17 mouse cellular contexts compared by ENCODE assay signal in the genomic region with DNA sequence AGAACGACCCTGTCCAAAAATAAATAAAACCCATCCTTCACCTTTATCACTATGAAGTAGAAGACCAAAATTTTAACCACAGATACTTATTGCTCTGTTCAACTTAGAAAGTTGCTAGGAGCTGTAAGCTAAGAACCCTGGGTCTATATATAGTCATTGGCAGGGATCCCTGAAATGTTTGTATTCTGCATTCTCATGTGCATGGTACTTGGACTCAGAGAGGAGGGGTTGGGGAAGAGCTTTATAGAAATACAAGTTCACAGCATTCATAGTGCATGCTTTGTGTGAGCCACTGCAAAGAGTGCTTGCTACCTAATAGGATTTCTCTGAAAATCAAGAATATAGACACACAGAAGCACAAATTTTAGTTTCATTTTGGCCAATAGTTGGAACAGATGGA. TPM values are rescaled to one million over a fixed set of nuclear protein-coding genes. Genes with fewer than 3 reads are reported as not detected.
DNase-seq lines count a peak whose midpoint lies in the region; ATAC-seq and TF ChIP-seq lines count a peak whose summit lies in the region.
"Had no signal": no experiment of that assay in that cellular context is flagged by ENCODE, and none has a peak within 500 bp of the region (broad histone marks: within the 10 kb centered on the region; RNA-seq: fewer than 3 reads in every experiment).

No protein-coding gene starts in this region.

- H3K9ac ChIP-seq in lung, postnatal 0 days (replicated peaks; ENCODE audit: low read depth): no peak overlapping the region
- no peak overlapping the region for H3K9ac ChIP-seq in heart, embryonic 13.5 days
- H3K9ac ChIP-seq: embryonic facial prominence, embryonic 13.5 days; hindbrain, embryonic 15.5 days; limb, embryonic 15.5 days; midbrain, embryonic 12.5 days had no signal

- ATAC-seq in lung, postnatal 0 days: no peak
- no peak; the same call in 1 of the 2 replicates for ATAC-seq in heart, embryonic 13.5 days (ENCODE audit: extremely low read depth, insufficient number of reproducible peaks, low FRiP score, low TSS enrichment)
- ATAC-seq in activated CD4-positive, CD25-positive, alpha-beta regulatory T cell, adult 4 months: no peak

- peak; percentile 32 for DNase-seq in heart, adult 8-10 months (ENCODE audit: low spot score)
- DNase-seq in heart, postnatal 36 days: no peak
- peak; percentile 61 for DNase-seq in lung, postnatal 0 days (ENCODE audit: low spot score)
- no peak for DNase-seq in lung, postnatal 14 days
- peak; percentile 42 for DNase-seq in skeletal muscle tissue, adult 2 months (ENCODE audit: low read depth, low spot score)
- DNase-seq: adrenal gland, adult 2 months; gastrocnemius, postnatal 25 days; kidney, adult 18-20 months; lung, postnatal 10 days; right cerebral cortex, postnatal 25 days; thymus, postnatal 25 days had no signal

- no peaks in the 10 kb centered on the region for H3K27me3 ChIP-seq in lung, postnatal 0 days (replicated peaks; ENCODE audit: insufficient read depth, low read length)
- no peaks in the 10 kb centered on the region for H3K27me3 ChIP-seq in heart, embryonic 13.5 days (replicated peaks)
- H3K27me3 ChIP-seq: embryonic facial prominence, embryonic 13.5 days; hindbrain, embryonic 15.5 days; limb, embryonic 15.5 days; midbrain, embryonic 12.5 days had no signal

- H3K4me2 ChIP-seq in lung, postnatal 0 days (replicated peaks; ENCODE audit: low read depth, low read length): no peak overlapping the region
- peak overlapping the region; percentile 36; the same call in 1 of the 2 replicates for H3K4me2 ChIP-seq in heart, embryonic 13.5 days
- H3K4me2 ChIP-seq: embryonic facial prominence, embryonic 13.5 days; hindbrain, embryonic 15.5 days; limb, embryonic 15.5 days; midbrain, embryonic 12.5 days had no signal

- TF ChIP-seq CTCF in lung, postnatal 0 days (IDR thresholded peaks at IDR 0.05): no peak

- no peaks in the 10 kb centered on the region for H3K4me1 ChIP-seq in lung, postnatal 0 days (ENCODE audit: insufficient read depth, low read depth, low read length)
- H3K4me1 ChIP-seq in heart, embryonic 13.5 days: peaks cover 10% of the 10 kb centered on the region; the same call in 1 of the 2 replicates
- H3K4me1 ChIP-seq: embryonic facial prominence, embryonic 13.5 days; hindbrain, embryonic 15.5 days; limb, embryonic 15.5 days; midbrain, embryonic 12.5 days had no signal

- TF ChIP-seq EP300 in lung, postnatal 0 days (IDR thresholded peaks at IDR 0.05): no peak

- no peak overlapping the region for H3K27ac ChIP-seq in lung, postnatal 0 days (ENCODE audit: low read length)
- peak overlapping the region; percentile 77 for H3K27ac ChIP-seq in heart, embryonic 13.5 days (replicated peaks)
- H3K27ac ChIP-seq: embryonic facial prominence, embryonic 13.5 days; hindbrain, embryonic 15.5 days; limb, embryonic 15.5 days; midbrain, embryonic 12.5 days had no signal

- intact Hi-C loops in heart, postnatal 36 days (cut with DNase I): loop anchor here (10.0 kb wide), 1 partner anchor 88 kb away; a partner anchor contains a TSS

- no peaks in the 10 kb centered on the region for H3K9me3 ChIP-seq in lung, postnatal 0 days (ENCODE audit: low read length)
- H3K9me3 ChIP-seq in heart, embryonic 13.5 days: no peaks in the 10 kb centered on the region
- H3K9me3 ChIP-seq: embryonic facial prominence, embryonic 13.5 days; hindbrain, embryonic 15.5 days; limb, embryonic 15.5 days; midbrain, embryonic 12.5 days had no signal

- H3K4me3 ChIP-seq in lung, postnatal 0 days (ENCODE audit: low read depth, low read length): no peak overlapping the region
- no peak overlapping the region for H3K4me3 ChIP-seq in heart, embryonic 13.5 days
- H3K4me3 ChIP-seq: embryonic facial prominence, embryonic 13.5 days; hindbrain, embryonic 15.5 days; limb, embryonic 15.5 days; midbrain, embryonic 12.5 days had no signal

- WGBS in lung, postnatal 0 days: 65% methylated on average over 1 of the region's 1 CpGs
- 71% methylated on average over 1 of the region's 1 CpGs for WGBS in heart, embryonic 13.5 days

- 0 out of 2 replicates have a peak, but pooled peaks cover 6% of the 10 kb centered on the region for H3K36me3 ChIP-seq in lung, postnatal 0 days (ENCODE audit: insufficient read depth, low read length)
- peaks cover 15% of the 10 kb centered on the region for H3K36me3 ChIP-seq in heart, embryonic 13.5 days

RNA-seq across cellular contexts. Expression of a gene that starts 43.2 kb away (rescaled TPM):
- 10 to 100 TPM; 19.1 to 24.7 (median 23.8) TPM for total RNA-seq in heart, adult 8-10 months (2022)
- total RNA-seq in heart, postnatal 36 days (2021): 10 to 100 TPM; 26.4 to 29.3 TPM
- polyA plus RNA-seq in lung, postnatal 0 days (2015; fragmentation: Nextera tagmentation; extraction: Ambion mirVana): 8.8 and 10.8 TPM in 2 replicates
- 10.0 and 10.4 TPM in 2 replicates for polyA plus RNA-seq in heart, embryonic 13.5 days (2015; fragmentation: Nextera tagmentation; extraction: Ambion mirVana)
- polyA plus RNA-seq in activated CD4-positive, CD25-positive, alpha-beta regulatory T cell, adult 4 months (2017; shearing (Covaris generic)): 10 to 100 TPM; 13.4 to 16.4 TPM

Comparison
In these comparisons a context has a peak if more than half of its experiments do, and no peak if none do; other contexts are left out.
1. DNase-seq: peak in heart, adult 8-10 months (single experiment), lung, postnatal 0 days (single experiment) and skeletal muscle tissue, adult 2 months (single experiment); none in heart, postnatal 36 days (0 of 2) and lung, postnatal 14 days (single experiment).